Mouse (Mus musculus): ENCODE results near the gene Dohh. TPM values are rescaled to one million over a fixed set of nuclear protein-coding genes. Genes with fewer than 3 reads are reported as not detected.

The Dohh gene
- polyA plus RNA-seq, 1 experiment, result 52.9 TPM

- no peaks in the 10 kb centered on the region for H3K9me3 ChIP-seq (replicated peaks; ENCODE audit: control insufficient read depth, insufficient read depth, low read length, poor library complexity, severe bottlenecking)
- no peak overlapping the region for H3K4me3 ChIP-seq (ENCODE audit: low read depth, low read length)
- peaks cover 9% of the 10 kb centered on the region for H3K4me1 ChIP-seq (ENCODE audit: control insufficient read depth, insufficient read depth, low read length)
- no peak overlapping the region for H3K27ac ChIP-seq (ENCODE audit: insufficient read depth, low read length)
- TF ChIP-seq POLR2A (IDR thresholded peaks at IDR 0.05; ENCODE audit: insufficient read depth, low read length) (no peak), EP300 (IDR thresholded peaks at IDR 0.05; ENCODE audit: insufficient read depth, low read depth, low read length) (no peak), CTCF (IDR thresholded peaks at IDR 0.05; ENCODE audit: low read depth, low read length) (no peak)
- no peak overlapping the region for H3K9ac ChIP-seq (ENCODE audit: low read depth, poor library complexity, severe bottlenecking)
- H3K36me3 ChIP-seq (ENCODE audit: control insufficient read depth, insufficient read depth, low read length, poor library complexity, severe bottlenecking), result peaks cover 18% of the 10 kb centered on the region
- no peaks in the 10 kb centered on the region for H3K27me3 ChIP-seq (ENCODE audit: control insufficient read depth, insufficient read depth, low read length, poor library complexity, severe bottlenecking)
Measured at GRCm38 (mm10) chr10:81366477-81367206, 17.6 kb upstream of the Dohh start.

DNA sequence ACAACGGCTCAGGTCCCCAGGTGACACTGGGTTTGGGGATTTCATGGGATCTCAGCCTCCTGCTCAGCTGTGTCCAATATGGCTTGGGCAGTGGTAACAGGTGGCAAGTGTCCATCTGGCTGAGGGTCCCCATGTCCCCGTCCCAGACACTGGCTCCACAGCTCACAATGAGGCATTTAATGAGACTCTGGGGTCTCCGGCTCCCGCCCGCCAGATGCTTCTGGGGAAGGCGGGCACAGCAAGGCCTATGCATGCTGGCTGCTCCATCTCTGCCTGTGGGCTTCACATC is 17.1 kb upstream of the Dohh start:
- peaks cover 7% of the 10 kb centered on the region for H3K4me1 ChIP-seq (ENCODE audit: control insufficient read depth, insufficient read depth, low read length)
- no peak overlapping the region for H3K9ac ChIP-seq (ENCODE audit: low read depth, poor library complexity, severe bottlenecking)
- no peak overlapping the region for H3K4me3 ChIP-seq (ENCODE audit: low read depth, low read length)
- TF ChIP-seq POLR2A (IDR thresholded peaks at IDR 0.05; ENCODE audit: insufficient read depth, low read length) (no peak), CTCF (IDR thresholded peaks at IDR 0.05; ENCODE audit: low read depth, low read length) (no peak), EP300 (IDR thresholded peaks at IDR 0.05; ENCODE audit: insufficient read depth, low read depth, low read length) (no peak)
- H3K27me3 ChIP-seq (ENCODE audit: control insufficient read depth, insufficient read depth, low read length, poor library complexity, severe bottlenecking), result no peaks in the 10 kb centered on the region
- H3K27ac ChIP-seq (ENCODE audit: insufficient read depth, low read length), result no peak overlapping the region
- H3K36me3 ChIP-seq (ENCODE audit: control insufficient read depth, insufficient read depth, low read length, poor library complexity, severe bottlenecking), result peaks cover 18% of the 10 kb centered on the region
- no peaks in the 10 kb centered on the region for H3K9me3 ChIP-seq (replicated peaks; ENCODE audit: control insufficient read depth, insufficient read depth, low read length, poor library complexity, severe bottlenecking)

GRCm38 (mm10) chr10:81375322-81375721 is 8.9 kb upstream of the Dohh start:
- TF ChIP-seq EP300 (IDR thresholded peaks at IDR 0.05; ENCODE audit: insufficient read depth, low read depth, low read length), result no peak
- TF ChIP-seq POLR2A (IDR thresholded peaks at IDR 0.05; ENCODE audit: insufficient read depth, low read length), result no peak
- no peak for TF ChIP-seq CTCF (IDR thresholded peaks at IDR 0.05; ENCODE audit: low read depth, low read length)
- H3K4me1 ChIP-seq (ENCODE audit: control insufficient read depth, insufficient read depth, low read length), result no peaks in the 10 kb centered on the region
- no peak overlapping the region for H3K27ac ChIP-seq (ENCODE audit: insufficient read depth, low read length)
- H3K36me3 ChIP-seq (ENCODE audit: control insufficient read depth, insufficient read depth, low read length, poor library complexity, severe bottlenecking), result peaks cover 2% of the 10 kb centered on the region; the same call in 1 of the 2 replicates
- no peak overlapping the region for H3K4me3 ChIP-seq (ENCODE audit: low read depth, low read length)
- H3K9ac ChIP-seq (ENCODE audit: low read depth, poor library complexity, severe bottlenecking), result no peak overlapping the region
- no peaks in the 10 kb centered on the region for H3K9me3 ChIP-seq (replicated peaks; ENCODE audit: control insufficient read depth, insufficient read depth, low read length, poor library complexity, severe bottlenecking)
- H3K27me3 ChIP-seq (ENCODE audit: control insufficient read depth, insufficient read depth, low read length, poor library complexity, severe bottlenecking), result no peaks in the 10 kb centered on the region

DNA sequence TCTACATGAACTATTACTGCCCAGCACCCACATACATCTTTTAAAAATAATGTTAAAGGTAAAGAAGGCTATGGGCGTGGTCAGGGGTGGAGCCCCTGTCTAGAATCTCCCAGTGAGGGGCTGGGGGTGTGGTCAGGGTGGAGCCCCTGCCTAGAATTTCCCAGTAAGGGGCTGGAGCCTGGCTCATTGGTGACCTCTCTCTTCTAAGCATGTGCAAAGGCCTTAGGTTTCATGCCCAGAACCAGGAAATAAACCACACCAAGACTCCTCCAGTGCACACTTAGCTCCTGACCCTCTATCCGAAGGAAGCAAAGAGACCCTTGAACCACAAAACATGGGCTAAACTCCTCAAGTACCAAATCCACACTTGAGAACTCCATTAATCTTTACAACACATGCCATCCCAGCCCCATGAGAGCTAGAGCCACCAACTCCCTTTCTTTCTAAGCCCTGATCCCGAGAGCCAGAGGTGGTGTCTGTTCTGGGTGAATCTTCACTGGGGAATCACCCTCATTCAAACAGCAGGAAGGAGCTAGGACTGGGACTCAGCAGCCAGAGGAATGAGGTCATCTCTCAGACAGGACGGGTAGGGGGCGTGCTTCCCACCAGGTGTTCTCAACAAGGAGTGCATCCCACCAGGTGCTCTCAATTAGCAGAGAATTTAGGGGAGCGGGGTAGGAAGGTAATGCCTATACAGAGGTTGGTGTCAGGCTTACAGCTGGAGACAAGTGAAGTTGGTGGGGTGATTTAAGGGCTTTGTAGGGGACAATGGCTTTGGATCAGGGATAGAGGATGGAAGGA is 7.5 kb upstream of the Dohh start:
- H3K9me3 ChIP-seq (replicated peaks; ENCODE audit: control insufficient read depth, insufficient read depth, low read length, poor library complexity, severe bottlenecking), result no peaks in the 10 kb centered on the region
- H3K4me1 ChIP-seq (ENCODE audit: control insufficient read depth, insufficient read depth, low read length), result no peaks in the 10 kb centered on the region
- TF ChIP-seq EP300 (IDR thresholded peaks at IDR 0.05; ENCODE audit: insufficient read depth, low read depth, low read length), result no peak
- TF ChIP-seq POLR2A (IDR thresholded peaks at IDR 0.05; ENCODE audit: insufficient read depth, low read length), result no peak
- peak; percentile 57 for TF ChIP-seq CTCF (IDR thresholded peaks at IDR 0.05; ENCODE audit: low read depth, low read length)
- H3K36me3 ChIP-seq (ENCODE audit: control insufficient read depth, insufficient read depth, low read length, poor library complexity, severe bottlenecking), result no peaks in the 10 kb centered on the region
- H3K4me3 ChIP-seq (ENCODE audit: low read depth, low read length), result peak overlapping the region; percentile 97
- no peaks in the 10 kb centered on the region for H3K27me3 ChIP-seq (ENCODE audit: control insufficient read depth, insufficient read depth, low read length, poor library complexity, severe bottlenecking)
- peak overlapping the region; percentile 93; the same call in 1 of the 2 replicates for H3K9ac ChIP-seq (ENCODE audit: low read depth, poor library complexity, severe bottlenecking)
- peak overlapping the region; percentile 29; the same call in 1 of the 2 replicates for H3K27ac ChIP-seq (ENCODE audit: insufficient read depth, low read length)

DNA sequence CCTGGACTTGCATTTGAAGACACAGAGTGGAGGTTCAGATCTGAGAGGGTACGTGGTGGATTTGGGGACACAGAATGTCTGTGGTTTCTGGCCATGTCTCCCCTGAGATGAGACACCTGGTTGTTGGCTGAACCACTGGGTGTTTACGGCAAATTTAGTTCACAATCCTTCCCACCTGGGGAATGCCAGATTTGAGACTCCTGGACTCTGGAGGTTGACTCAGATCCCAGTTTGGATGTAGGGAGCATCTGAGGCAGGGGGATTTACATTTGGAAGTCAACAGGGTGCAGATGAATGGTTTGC is 6.9 kb upstream of the Dohh start:
- H3K27ac ChIP-seq (ENCODE audit: insufficient read depth, low read length), result 0 out of 2 replicates have a peak overlapping the region, but pooled peaks have one; percentile 29
- no peaks in the 10 kb centered on the region for H3K9me3 ChIP-seq (replicated peaks; ENCODE audit: control insufficient read depth, insufficient read depth, low read length, poor library complexity, severe bottlenecking)
- peak overlapping the region; percentile 93 for H3K9ac ChIP-seq (ENCODE audit: low read depth, poor library complexity, severe bottlenecking)
- no peaks in the 10 kb centered on the region for H3K36me3 ChIP-seq (ENCODE audit: control insufficient read depth, insufficient read depth, low read length, poor library complexity, severe bottlenecking)
- H3K27me3 ChIP-seq (ENCODE audit: control insufficient read depth, insufficient read depth, low read length, poor library complexity, severe bottlenecking), result no peaks in the 10 kb centered on the region
- TF ChIP-seq EP300 (IDR thresholded peaks at IDR 0.05; ENCODE audit: insufficient read depth, low read depth, low read length), result no peak
- TF ChIP-seq CTCF (IDR thresholded peaks at IDR 0.05; ENCODE audit: low read depth, low read length), result no peak
- no peak for TF ChIP-seq POLR2A (IDR thresholded peaks at IDR 0.05; ENCODE audit: insufficient read depth, low read length)
- no peaks in the 10 kb centered on the region for H3K4me1 ChIP-seq (ENCODE audit: control insufficient read depth, insufficient read depth, low read length)
- H3K4me3 ChIP-seq (ENCODE audit: low read depth, low read length), result peak overlapping the region; percentile 97
